Mouse (Mus musculus): Measurements from ENCODE around the gene Zfp358. TPM values are rescaled to one million over a fixed set of nuclear protein-coding genes. Genes with fewer than 3 reads are reported as not detected.

Zfp358 gene
- 10 to 100 TPM; 23.9 to 25.3 TPM for total RNA-seq (2021)
- long read RNA-seq, experiment 1, transcript Zfp358-203 (1 exons, 2,200 nt): minor isoform, 13 of 32 reads
- long read RNA-seq, experiment 1, transcript Zfp358-201 (2 exons, 1,999 nt): major isoform, 19 of 32 reads
- long read RNA-seq, experiment 1, partial matches to known transcripts: 0 of 32 reads
- long read RNA-seq, experiment 1, other reads (novel, unspliced or antisense): 0 of 32 reads
- long read RNA-seq, experiment 2, transcript Zfp358-201 (2 exons, 1,999 nt): major isoform, 10 of 16 reads
- long read RNA-seq, experiment 2, transcript Zfp358-203 (1 exons, 2,200 nt): minor isoform, 6 of 16 reads
- long read RNA-seq, experiment 2, partial matches to known transcripts: 0 of 16 reads
- long read RNA-seq, experiment 2, other reads (novel, unspliced or antisense): 0 of 16 reads

DNA sequence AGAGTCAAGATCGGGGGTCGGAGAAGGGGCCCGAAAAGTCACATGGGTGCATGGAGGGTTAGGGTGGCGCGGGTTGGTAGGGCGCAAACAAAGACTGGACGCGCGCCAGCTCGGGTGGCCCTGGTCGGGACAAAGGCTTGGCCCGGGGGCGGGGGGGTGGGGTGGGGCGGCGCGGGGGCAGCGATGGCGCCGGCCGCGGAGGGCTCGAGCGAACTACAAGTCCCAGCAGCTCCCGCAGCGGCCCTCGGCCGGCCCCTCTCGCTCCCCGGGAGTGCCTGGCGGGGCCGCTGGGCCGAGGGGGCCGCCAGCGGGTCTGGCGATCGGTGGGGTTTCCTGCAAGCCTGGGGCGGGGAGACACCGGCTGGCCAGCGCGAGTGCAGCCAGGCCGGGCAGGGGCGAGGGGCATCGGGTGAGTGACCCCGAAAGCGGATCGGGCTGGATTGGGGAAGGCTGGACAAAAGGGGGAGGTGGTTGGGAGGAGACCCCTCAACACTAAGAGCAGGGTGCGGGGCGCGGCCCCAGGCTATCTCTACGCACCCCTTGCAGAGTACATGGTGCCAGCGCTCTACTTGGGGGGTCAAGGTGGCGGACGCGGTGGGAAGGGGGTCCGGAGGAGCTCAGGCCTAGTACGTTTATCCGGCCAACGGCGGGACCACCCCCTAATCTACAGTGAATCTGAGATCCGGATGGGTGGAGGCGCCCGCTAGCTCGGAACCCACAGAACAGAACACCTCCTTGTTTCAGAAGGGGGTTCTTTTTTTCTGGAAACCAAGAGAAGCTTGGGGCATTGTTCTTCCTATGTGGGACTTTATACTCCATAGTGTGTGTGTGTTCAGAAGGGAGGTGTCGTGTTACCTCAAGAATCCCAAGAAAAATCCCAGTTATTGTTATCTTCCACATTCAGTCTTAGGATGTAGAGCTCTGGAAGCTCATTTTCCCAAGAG, at the start of gene Zfp358:
Gene Zfp358, plus strand, starts transcription at position 238 of the 944 bp plus-strand sequence.
- DNase-seq: peak; percentile 84

DNA sequence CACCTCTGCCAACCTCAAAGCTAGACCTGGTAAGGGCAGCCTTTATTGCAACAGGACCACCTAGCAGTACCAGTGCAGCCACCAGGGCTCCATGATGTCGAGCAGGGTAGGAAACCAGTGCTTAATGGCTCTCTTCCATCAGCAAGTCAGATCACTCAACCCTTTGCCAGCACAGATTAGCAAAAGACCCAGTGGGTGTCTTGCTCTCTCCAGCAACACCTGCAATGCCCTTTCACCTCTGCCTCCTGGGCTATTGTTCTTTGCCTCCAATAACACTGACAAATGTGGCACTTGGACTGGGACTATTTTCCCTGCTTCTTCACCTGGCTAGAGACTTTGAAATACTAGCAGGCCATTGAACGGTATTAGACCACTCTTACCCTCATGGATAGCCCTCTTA, 43.7 kb upstream of the Zfp358 start:
- no peak for DNase-seq

DNA sequence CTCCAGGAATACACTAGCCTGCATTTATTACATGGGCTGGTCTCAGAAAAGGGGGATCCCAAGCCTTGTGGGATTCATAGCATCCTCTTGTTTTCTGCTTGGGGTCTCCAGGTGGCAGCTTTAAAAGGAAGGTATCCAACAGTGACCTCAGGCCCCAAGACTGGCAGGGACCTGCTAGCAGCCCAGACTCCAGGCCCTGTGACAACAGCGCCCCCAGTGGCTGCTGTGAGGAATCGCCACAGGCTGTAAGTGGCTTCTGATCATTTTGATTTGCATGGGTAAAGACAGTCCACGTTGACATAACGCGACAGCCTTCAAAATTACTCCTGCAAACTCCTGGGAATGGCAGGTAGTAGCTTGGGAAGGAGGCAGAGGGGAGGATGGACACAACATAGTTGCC, 42.3 kb upstream of the Zfp358 start:
- DNase-seq: peak; percentile 75

DNA sequence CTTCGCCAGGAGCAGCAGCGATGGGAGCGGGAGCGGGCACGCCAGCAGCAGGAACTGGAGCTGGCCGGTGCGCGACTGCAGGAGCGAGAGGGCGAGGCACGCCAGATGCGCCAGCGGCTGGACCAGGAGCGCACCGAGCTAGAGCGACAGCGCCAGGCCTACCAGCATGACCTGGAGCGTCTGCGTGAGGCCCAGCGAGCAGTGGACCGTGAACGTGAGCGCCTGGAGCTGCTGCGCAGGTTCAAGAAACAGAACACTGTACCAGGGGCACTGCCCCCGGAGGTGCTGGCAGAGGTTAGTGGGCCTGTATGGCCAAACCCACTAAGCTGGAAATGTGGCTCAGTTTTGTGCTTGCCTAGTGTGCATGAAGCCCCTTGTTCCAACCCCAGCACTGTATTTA, 40.9 kb upstream of the Zfp358 start:
- no peak for DNase-seq

DNA sequence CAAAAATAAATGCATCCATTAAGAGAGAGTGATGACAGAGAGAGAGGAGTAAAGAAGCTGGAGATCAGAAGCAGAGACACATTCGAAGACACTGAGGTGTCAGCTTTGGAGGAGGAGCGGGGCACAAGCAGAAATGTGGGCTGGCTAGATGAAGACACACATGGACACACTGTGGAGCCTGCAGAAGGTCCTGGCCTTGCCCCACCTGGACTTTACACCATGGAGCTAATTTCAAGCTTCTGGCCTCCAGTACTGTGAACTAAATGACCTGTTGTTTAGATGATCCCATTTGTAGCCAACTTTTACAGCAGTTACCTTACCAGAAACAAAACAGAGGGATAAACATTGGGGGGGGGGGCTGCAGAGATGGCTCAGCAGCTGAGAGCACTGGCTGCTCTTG, 29.7 kb upstream of the Zfp358 start:
- no peak for DNase-seq

DNA sequence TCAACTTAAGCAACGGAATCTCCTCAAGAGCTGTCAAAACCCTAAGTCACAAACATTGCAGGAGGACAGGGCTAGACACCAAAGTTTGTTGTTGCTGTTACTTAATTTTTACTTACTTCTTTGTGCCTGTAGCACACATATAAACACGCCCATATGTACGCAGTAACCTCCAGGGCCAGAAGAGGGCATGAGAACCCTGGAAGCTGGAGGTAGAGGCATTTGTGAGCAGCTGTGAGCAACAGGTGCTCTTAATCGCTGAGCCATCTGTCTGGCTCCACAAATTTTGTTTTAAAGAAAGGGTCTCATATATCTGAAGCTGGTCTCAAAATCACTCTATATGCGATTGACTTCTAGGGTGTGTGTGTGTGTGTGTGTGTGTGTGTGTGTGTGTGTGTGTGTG, 28.6 kb upstream of the Zfp358 start:
- DNase-seq: peak; percentile 58

DNA sequence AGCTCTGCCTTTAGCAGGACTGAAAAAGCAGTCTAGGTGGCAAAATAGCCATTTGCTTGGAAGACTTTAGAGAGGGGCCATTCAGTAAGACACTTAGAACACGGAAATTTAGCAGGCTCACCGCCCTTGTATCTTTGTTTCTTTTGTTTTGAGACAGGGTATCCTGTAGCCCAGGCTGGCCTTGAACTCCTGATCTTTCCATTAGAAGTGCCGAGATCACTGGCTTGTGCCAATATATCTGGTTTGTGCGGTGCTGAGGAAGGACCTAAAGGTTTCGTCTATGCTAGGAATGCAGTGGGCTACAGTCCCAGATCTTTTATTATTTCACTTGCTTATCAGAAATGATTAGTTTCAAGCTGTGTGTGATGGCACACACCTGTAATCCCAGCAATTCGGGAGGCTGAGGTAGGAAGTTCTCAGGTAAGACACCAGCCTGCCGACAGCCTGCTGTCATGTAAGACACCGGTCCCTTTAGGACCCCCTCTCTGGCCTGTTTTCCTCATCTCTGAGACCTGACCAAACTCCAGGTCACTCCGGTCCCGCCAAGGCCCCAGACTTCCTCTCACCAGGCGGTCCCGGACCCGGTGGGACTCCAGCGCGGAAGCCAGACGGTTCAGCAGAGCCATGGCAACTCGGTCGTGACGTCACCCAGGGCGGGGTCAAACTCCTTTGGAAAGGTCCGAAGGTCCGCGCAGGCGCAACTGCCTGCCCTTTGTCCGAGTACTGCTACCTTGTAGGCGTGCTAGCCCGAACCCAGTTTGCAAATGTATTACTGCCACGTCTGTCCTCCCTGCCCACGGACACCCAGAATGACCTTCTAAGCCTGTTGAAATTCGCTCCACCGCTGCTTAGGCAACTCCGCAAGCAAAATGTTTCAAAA, 25.7 kb upstream of the Zfp358 start, which contains the start of gene Pex11g:
Gene Pex11g, minus strand, starts transcription at position 675 of the 880 bp plus-strand sequence.
- DNase-seq: peak; percentile 100

DNA sequence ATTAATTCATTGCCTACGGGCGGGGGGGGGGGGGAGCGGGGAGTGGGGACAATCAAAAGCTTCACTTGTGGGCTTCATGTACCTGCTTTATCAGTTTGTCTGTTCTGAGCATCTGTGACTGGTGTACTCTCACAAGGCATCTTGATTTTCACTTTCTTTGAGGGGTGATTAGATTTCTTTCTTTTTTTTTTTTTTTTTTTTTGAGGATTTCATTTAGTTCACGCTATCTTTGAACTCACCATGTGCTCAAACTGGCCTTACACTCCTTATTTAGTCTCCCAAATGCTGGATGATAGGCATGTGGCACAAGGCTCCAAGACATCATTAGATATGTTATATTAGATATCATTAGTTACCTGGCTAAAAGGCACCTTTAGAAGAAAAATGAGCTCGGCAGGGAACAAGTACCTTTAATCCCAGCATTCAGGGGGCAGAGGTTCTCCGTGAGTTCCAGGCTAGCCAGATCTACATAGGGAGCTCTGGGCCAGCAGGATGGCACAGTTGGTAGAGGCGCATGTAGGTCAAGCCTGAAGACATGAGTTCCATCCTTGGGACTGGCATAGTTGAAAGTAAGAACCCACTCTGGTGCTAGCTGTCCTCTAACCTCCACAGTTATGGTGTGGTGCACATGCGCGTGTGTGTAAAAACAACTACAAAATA, 24.9 kb upstream of the Zfp358 start:
- no peak for DNase-seq

DNA sequence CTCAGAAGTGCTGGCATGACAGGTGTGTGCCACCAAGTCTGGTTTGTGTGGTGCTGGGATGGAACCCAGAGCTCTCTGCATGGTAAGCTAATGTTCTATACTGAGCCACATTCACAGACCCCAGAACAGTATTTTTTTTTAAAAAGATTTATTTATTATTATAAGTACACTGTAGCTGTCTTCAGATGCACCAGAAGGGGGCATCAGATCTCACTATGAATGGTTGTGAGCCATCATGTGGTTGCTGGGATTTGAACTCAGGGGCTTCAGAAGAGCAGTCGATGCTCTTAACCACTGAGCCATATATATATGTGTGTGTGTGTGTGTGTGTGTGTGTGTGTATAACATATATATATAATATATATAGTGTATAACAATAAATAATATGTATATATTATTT, 24.1 kb upstream of the Zfp358 start:
- no peak for DNase-seq

DNA sequence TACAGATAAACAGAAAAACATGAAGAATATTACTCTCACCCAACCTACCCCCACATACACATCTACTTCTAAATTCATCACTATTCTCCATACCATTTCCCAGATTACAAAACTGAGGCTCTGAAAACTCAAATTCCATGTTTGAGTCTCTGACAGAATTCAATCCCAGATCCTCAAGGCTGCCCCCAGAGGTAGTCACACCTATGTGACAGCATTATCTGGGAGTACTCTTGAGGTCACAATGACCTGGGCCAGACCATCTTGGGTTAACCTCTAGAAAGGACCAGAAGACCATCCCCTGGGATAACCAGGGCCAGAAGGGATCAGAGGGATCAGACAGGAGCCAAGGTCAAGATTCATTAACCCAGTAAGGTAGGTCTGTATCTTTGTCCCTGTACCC, 22.4 kb upstream of the Zfp358 start, which contains the start of gene Tex45:
Gene Tex45, plus strand, starts transcription at position 301 of the 400 bp plus-strand sequence.
- DNase-seq: no peak

DNA sequence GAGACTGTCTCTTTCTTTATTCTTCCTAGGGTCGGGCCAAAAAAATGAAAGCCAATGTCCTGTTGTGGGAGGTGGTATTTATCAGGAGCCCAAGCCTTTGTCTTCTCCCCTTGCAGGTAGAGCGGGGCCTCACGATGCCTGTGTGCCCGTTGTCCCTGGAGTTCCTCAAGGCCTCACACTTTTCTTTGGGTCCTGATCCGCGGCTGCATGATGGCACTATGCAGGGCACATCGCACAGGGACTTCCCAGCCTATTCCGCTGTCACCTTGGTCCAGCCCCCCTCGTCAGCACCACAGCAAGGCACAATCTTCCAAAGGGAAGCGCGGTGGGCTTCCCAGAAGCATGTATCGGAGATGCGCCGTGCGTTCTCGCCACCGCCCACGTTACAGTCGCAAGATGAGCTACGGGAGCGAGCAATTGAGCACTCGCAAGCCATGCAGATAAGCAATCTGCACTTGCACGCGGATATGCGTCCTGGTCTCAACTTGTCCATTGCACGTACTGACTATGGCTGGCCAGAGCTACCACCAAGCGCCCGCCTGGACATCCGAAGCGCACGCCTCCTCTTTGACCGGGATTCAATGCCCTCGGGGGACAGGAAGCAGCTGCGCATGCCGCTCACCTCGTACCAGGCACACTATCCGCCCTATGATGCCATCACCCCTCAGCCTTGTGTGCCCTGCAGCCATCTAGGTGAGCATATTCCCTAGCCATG, 17.1 kb upstream of the Zfp358 start:
- DNase-seq: no peak

DNA sequence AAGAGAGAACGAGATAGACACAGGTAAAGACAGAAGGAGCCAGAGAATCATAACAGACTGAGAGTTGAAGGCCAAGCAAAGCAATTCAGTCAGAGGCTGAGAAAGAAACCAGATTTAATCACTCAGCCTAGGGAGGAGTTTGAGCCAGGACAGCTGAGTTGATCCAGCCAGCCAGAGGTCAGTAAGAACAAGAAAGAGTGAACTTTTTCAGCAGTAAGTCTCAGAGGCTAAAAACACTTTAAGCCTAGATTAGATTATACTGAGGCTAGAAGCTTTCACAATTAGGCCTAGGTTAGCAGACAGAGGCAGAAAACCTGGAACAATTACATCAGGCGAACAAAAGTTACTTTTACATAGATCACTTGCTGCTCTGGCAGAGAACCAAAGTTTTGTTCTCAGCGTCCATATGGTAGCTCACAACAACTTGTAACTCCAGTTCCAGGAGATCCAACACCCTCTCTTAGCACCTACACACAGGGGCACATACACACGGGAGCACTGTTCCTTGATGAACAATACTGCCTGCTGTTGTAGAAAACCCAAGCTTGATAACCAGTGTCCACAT, 12.6 kb upstream of the Zfp358 start:
- DNase-seq: no peak

DNA sequence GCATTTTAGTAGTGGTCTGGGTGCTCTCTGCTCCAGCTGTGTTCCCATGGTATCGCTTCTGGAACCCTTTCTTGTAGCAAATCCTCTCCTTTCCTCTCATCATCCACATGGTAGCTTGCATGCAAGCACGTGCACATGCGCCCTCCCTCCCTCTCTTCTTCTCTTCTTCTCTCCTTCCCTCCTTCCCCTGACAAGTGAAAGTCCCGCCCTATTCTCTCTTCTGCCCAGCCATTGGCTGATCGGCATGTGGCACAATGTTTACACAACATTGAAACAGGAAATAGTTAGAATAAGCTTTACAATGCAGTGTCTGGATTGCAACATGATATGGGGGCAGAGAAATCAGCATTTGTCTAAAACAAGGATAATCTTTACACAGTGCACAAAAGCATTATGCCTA, 11.3 kb upstream of the Zfp358 start:
- DNase-seq: no peak

DNA sequence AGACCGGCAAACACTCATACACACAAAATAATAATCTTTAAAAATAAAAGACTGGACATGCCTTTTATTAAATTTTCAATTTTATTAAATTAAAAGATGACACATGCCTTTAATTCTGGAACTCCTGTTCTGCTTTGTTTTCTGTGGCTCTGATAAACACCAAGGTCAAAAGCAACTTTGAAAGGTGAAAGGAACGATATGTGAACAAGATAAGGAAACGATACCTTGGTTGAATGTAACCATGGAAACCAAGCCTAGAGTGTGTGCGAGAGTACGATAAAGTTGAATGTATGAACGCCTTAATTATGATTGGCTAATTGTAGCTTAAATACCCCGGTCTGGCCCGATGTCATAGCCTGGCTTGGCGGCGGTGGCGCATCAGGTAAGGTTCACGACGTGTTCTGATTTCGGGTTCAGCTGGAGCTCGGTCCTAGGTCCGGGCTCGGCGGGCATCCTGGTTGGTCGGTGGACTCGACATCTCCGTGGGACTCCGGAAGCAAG, 10.6 kb upstream of the Zfp358 start:
- no peak for DNase-seq

DNA sequence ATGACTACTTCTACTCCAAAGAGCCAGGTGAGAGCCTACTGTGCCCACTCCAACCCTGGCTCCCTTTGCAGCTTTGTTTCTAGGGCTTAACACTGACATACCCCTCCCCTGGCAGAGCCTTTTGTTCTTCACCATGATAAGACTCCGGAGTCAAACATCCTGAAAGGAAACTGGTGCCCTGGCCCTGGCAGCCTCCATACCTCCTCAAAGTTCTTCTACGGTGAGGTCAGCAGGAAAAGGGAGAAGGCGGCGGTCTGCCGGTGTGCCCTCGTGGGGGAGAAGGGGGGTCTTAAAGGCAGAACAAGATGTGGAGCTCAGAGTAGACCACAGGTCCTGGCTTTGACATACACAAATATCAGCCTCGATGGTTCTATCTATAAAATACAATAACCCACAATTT, 9.4 kb upstream of the Zfp358 start:
- DNase-seq: no peak

DNA sequence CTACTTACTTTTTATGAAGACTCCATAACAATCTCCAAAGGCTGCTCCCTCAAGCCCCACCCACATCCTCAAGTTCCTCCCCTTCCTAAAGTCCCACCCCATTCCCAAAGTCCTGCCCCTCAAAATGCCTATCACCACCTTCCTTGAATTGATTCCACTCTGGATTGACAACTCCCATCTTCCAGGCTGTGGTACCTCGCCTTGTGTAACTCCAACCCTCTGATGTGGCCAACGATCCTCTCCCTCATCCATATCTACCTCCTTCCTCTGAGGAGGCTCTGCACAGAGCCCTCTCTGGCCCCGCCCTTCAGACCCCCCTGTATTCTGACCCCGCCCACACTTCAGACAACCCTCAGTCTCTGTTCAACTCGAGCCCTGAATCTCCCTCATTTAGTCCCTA, 7.7 kb upstream of the Zfp358 start:
- DNase-seq: no peak

DNA sequence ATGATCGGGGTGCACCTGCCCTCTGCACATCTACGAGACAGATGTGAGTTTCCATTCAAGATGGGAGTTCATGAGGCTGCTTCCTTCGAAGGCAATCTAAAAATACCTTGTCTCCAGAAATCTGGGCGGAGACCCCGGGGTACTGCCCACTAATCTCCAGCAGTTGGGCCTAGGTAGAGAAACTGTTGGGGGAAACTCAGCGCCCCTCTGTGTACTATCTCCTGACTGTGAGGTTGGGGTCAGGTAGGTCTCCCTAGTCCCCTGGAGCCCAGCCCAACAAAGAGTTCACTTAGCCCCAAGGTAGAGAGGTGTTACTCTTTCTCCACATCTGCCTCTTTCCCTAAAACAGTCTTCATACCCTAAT, 889 bp downstream of the Zfp358 start:
- DNase-seq: no peak

DNA sequence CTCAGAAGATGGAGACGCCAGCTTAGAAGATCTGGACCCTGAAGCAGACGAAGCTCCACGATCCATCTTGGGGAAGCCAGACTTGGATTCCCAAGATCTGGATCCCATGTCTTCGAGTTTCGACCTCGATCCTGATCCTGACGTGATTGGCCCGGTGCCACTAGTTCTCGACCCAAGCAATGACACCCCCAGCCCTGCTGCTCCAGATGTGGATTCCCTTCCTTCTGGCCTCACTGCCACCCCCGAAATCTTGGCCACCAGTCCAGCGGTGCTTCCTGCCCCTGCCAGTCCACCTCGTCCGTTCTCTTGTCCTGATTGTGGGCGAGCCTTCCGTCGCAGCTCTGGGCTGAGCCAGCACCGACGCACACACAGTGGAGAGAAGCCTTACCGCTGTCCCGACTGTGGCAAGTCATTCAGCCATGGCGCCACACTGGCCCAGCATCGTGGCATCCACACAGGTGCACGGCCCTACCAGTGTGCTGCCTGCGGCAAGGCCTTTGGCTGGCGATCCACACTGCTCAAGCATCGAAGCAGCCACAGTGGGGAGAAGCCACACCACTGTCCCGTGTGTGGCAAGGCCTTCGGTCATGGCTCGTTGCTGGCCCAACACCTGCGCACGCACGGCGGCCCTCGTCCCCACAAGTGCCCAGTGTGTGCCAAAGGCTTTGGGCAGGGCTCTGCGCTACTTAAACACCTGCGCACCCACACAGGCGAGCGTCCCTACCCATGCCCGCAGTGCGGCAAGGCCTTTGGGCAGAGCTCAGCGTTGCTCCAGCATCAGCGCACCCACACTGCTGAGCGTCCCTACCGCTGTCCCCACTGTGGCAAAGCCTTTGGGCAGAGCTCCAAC, 2.9 kb downstream of the Zfp358 start:
- DNase-seq: no peak

DNA sequence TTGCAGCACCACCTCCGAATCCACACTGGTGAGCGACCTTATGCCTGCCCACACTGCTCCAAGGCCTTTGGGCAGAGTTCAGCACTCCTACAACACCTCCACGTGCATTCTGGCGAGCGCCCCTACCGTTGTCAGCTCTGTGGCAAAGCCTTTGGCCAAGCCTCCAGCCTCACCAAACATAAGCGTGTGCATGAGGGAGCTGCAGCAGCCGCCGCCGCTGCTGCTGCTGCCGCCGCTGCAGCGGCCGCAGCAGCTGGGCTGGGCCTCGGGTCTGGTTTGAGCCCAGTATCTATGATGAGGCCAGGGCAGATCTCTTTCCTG, 3.5 kb downstream of the Zfp358 start:
- no peak for DNase-seq

DNA sequence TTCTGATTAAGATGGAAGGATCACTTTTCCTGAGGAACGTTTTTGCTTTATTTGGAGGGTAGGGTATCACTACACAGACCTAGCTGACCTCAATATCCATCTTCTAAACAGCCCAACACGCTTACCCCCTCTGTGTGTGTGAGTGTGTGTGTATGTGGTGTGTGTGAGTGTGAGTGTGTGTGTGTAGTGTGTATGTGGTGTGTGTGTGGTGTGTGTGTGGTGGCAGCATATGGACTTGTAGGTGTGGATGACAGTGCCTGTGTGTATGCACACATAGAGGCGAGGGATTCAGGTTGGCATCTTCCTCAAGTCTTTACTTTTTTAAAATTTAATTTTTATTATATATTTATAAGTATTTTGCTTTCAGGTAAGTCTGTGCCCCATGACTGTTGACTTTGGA, 5.6 kb downstream of the Zfp358 start:
- DNase-seq: no peak
